Mouse (Mus musculus): ENCODE measurements at regions not wholly inside any gene's neighbourhood (a gene's known extent, or its start where the extent isn't known, plus 50 kb on each side); places are given as distances from the start of the nearest gene placed in this dataset.
A peak's percentile ranks its signal among the peaks of the same experiment; 100 is the strongest.

DNA sequence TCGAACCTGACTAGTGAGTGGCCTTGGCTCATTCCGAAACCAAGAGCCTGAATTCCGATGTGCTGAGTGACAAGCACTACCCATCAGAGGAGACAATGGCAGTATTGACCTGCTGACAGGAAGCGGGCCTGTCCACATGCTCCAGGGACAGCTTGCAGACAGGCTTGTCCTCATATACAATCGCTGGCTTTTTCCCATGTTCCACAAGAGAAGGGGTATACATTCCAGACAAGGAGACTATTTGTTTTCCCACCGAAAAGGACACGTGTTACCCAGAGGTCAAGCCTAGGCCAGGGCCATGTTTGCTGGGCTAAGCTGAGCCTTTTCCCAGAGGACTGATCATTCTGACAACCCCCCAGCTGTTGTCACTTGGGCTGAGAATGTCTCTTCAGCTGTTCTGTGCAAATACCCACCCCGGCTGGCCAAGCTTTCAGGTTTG is 77.5 kb upstream of the Spon1 start:
- WGBS, result 34% methylated on average over 8 of the region's 8 CpGs
- 0 out of 2 replicates have a peak, but pooled peaks have one; percentile 31 for ATAC-seq

DNA sequence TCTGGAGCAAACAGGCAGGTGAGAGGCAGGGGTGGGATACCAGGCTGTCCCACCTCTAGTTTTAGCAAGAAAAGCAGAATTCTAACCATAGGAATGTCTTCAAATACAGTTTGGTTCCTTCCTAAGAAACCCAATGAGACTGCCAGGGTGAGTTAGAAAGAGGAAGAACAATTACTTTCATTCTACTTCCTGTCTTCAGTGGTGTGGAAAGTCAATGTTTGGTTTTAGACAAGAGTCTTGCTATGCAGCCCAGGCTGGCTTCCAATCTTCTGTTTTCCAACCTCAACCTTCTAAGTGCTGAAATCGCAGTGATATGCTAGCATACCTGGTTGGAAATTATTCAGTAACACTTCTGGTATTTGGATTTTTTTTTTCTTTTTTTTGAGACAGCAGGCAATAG is 77.1 kb upstream of the Spon1 start:
- Histone ChIP-seq H3K27me3 (replicated peaks; ENCODE audit: control insufficient read depth, insufficient read depth, low read length) (no peaks in the 10 kb centered on the region), H3K27ac (ENCODE audit: low read depth, low read length) (no peak overlapping the region), H3K9me3 (ENCODE audit: control insufficient read depth) (no peaks in the 10 kb centered on the region), H3K36me3 (ENCODE audit: control insufficient read depth, insufficient read depth) (no peaks in the 10 kb centered on the region), H3K4me3 (ENCODE audit: low read depth, low read length) (no peak overlapping the region), H3K4me2 (replicated peaks; ENCODE audit: low read depth) (no peak overlapping the region), H3K4me1 (replicated peaks; ENCODE audit: control insufficient read depth, insufficient read depth, low read length) (no peaks in the 10 kb centered on the region), H3K9ac (ENCODE audit: low read depth, low read length) (no peak overlapping the region)
- ATAC-seq, result no peak
- TF ChIP-seq CTCF (IDR thresholded peaks at IDR 0.05; ENCODE audit: low read depth), result no peak
- 61% methylated on average over 1 of the region's 1 CpGs for WGBS

More for the DNA sequence above, 77.5 kb upstream of the Spon1 start:
- Histone ChIP-seq H3K4me3 (ENCODE audit: low read depth, low read length) (no peak overlapping the region), H3K27me3 (replicated peaks; ENCODE audit: control insufficient read depth, insufficient read depth, low read length) (no peaks in the 10 kb centered on the region), H3K36me3 (ENCODE audit: control insufficient read depth, insufficient read depth) (no peaks in the 10 kb centered on the region), H3K9ac (ENCODE audit: low read depth, low read length) (no peak overlapping the region), H3K27ac (ENCODE audit: low read depth, low read length) (no peak overlapping the region), H3K4me1 (replicated peaks; ENCODE audit: control insufficient read depth, insufficient read depth, low read length) (no peaks in the 10 kb centered on the region), H3K4me2 (replicated peaks; ENCODE audit: low read depth) (no peak overlapping the region), H3K9me3 (ENCODE audit: control insufficient read depth) (no peaks in the 10 kb centered on the region)
- TF ChIP-seq CTCF (IDR thresholded peaks at IDR 0.05; ENCODE audit: low read depth), result no peak

DNA sequence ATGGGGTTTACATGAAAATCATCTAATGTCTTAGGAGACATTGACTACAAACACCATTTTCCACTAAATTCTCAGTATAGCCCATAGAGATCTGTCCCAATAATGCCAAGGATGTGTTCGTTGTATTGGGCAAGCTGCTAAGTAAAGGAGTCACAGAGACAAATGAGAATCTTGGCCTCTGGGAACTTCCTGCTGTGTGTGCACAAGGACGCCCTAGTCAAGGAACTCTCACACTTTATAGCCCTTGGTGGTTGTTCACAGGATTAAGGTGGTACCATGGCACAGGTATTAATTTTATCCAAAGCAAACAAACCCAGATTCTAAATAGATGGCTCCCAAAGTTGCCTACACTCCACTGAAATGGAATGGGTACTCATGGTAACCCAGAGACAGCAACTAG is 76.7 kb upstream of the Spon1 start:
- Histone ChIP-seq H3K9me3 (ENCODE audit: control insufficient read depth) (no peaks in the 10 kb centered on the region), H3K9ac (ENCODE audit: low read depth, low read length) (no peak overlapping the region), H3K4me1 (replicated peaks; ENCODE audit: control insufficient read depth, insufficient read depth, low read length) (no peaks in the 10 kb centered on the region), H3K4me3 (ENCODE audit: low read depth, low read length) (no peak overlapping the region), H3K27ac (ENCODE audit: low read depth, low read length) (no peak overlapping the region), H3K36me3 (ENCODE audit: control insufficient read depth, insufficient read depth) (no peaks in the 10 kb centered on the region), H3K4me2 (replicated peaks; ENCODE audit: low read depth) (no peak overlapping the region), H3K27me3 (replicated peaks; ENCODE audit: control insufficient read depth, insufficient read depth, low read length) (no peaks in the 10 kb centered on the region)
- 49% methylated on average over 2 of the region's 2 CpGs for WGBS
- no peak for TF ChIP-seq CTCF (IDR thresholded peaks at IDR 0.05; ENCODE audit: low read depth)
- no peak for ATAC-seq

DNA sequence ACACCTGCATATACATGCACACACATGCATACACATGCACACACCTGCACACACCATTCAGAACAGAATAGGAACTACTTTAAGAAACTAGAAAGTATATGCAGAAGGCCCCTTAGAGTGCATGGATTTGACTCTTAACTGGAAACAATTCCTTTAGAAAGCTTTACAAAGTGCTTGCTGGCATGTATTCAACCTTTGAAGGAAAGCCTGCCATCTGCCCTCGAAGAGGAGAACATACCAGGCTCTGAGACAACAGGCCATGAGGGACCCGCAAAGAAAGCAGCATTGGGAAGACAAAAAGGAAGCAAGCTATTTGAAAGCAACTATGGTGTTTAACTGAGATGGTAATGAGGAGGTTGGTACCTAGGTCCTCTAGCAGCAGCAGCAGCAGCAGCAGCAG is 74.0 kb upstream of the Spon1 start:
- Histone ChIP-seq H3K27ac (ENCODE audit: low read depth, low read length) (no peak overlapping the region), H3K4me2 (replicated peaks; ENCODE audit: low read depth) (no peak overlapping the region), H3K4me3 (ENCODE audit: low read depth, low read length) (no peak overlapping the region), H3K27me3 (replicated peaks; ENCODE audit: control insufficient read depth, insufficient read depth, low read length) (no peaks in the 10 kb centered on the region), H3K9me3 (ENCODE audit: control insufficient read depth) (no peaks in the 10 kb centered on the region), H3K9ac (ENCODE audit: low read depth, low read length) (no peak overlapping the region), H3K4me1 (replicated peaks; ENCODE audit: control insufficient read depth, insufficient read depth, low read length) (no peaks in the 10 kb centered on the region), H3K36me3 (ENCODE audit: control insufficient read depth, insufficient read depth) (no peaks in the 10 kb centered on the region)
- 67% methylated on average over 2 of the region's 2 CpGs for WGBS
- no peak for ATAC-seq
- TF ChIP-seq CTCF (IDR thresholded peaks at IDR 0.05; ENCODE audit: low read depth), result no peak

DNA sequence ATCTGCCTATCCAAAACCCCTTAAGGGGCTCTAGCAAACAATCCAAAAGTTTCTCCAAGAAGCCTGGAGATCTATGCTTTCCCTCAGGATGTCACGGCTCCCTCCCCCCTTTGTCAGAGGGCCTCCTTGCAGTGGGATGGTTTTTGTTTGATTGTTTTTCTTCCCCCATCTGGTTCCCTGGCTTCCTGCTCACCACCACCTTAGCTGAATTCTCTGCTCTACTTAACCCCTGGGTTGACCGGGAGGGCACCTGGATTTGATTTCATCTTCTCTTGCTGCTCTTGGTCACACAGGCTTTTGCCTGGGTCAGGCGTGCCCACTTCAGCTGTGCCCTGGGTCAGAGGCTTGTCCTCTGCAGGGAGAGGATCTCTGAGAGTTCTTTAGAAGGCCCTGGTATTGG is 72.3 kb upstream of the Spon1 start:
- Histone ChIP-seq H3K27me3 (replicated peaks; ENCODE audit: control insufficient read depth, insufficient read depth, low read length) (no peaks in the 10 kb centered on the region), H3K4me1 (replicated peaks; ENCODE audit: control insufficient read depth, insufficient read depth, low read length) (no peaks in the 10 kb centered on the region), H3K9ac (ENCODE audit: low read depth, low read length) (no peak overlapping the region), H3K9me3 (ENCODE audit: control insufficient read depth) (no peaks in the 10 kb centered on the region), H3K4me2 (replicated peaks; ENCODE audit: low read depth) (no peak overlapping the region), H3K36me3 (ENCODE audit: control insufficient read depth, insufficient read depth) (no peaks in the 10 kb centered on the region), H3K27ac (ENCODE audit: low read depth, low read length) (no peak overlapping the region), H3K4me3 (ENCODE audit: low read depth, low read length) (no peak overlapping the region)
- ATAC-seq, result no peak
- WGBS, result 46% methylated on average over 3 of the region's 3 CpGs
- TF ChIP-seq CTCF (IDR thresholded peaks at IDR 0.05; ENCODE audit: low read depth), result no peak

DNA sequence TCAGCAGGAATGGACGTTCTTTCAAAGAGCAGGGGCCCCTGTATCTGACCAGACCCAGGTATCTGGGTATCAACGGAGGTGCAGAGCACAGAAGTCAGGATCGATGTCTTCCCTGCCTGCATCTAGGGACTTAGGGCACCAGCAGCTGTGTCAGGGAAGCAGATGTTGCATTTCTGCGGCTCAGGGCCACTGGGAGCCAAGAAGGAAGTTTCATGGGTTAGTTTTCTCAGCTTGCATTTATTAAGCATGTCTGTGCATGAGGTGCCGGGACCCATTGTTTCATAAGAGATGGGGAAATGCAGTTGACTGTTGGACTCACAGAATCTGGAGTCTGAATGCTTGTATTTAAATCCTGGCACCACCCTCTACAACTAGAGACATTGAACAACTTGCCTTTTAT is 71.3 kb upstream of the Spon1 start:
- no peaks in the 10 kb centered on the region for H3K4me1 ChIP-seq (replicated peaks; ENCODE audit: control insufficient read depth, insufficient read depth, low read length)
- H3K9ac ChIP-seq (ENCODE audit: low read depth, low read length), result no peak overlapping the region
- no peaks in the 10 kb centered on the region for H3K27me3 ChIP-seq (replicated peaks; ENCODE audit: control insufficient read depth, insufficient read depth, low read length)
- no peak overlapping the region for H3K27ac ChIP-seq (ENCODE audit: low read depth, low read length)
- WGBS, result 57% methylated on average over 5 of the region's 5 CpGs
- TF ChIP-seq CTCF (IDR thresholded peaks at IDR 0.05; ENCODE audit: low read depth), result no peak
- ATAC-seq, result no peak
- H3K4me3 ChIP-seq (ENCODE audit: low read depth, low read length), result no peak overlapping the region
- H3K36me3 ChIP-seq (ENCODE audit: control insufficient read depth, insufficient read depth), result no peaks in the 10 kb centered on the region
- H3K9me3 ChIP-seq (ENCODE audit: control insufficient read depth), result no peaks in the 10 kb centered on the region
- no peak overlapping the region for H3K4me2 ChIP-seq (replicated peaks; ENCODE audit: low read depth)

DNA sequence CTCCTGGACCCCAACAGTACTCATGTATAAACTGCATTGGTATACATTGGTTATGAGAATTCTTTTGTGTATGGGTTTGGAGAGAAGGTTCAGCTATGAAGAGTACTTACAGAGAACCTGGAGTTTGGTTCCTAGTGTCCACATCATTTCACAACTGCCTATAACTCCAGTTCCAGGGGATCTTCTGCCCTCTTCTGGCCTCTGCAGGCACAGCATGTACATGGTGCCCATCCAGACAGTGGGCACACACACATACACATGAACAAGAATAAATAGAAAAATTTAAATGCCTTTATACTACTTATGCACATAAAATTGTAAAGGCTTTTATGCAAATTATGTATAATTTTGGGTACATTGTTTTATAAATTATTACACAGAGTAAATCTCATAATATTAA is 59.9 kb upstream of the Spon1 start:
- ATAC-seq, result no peak
- Histone ChIP-seq H3K27ac (ENCODE audit: low read depth, low read length) (no peak overlapping the region), H3K4me3 (ENCODE audit: low read depth, low read length) (no peak overlapping the region), H3K4me2 (replicated peaks; ENCODE audit: low read depth) (no peak overlapping the region), H3K4me1 (replicated peaks; ENCODE audit: control insufficient read depth, insufficient read depth, low read length) (no peaks in the 10 kb centered on the region), H3K36me3 (ENCODE audit: control insufficient read depth, insufficient read depth) (no peaks in the 10 kb centered on the region), H3K27me3 (replicated peaks; ENCODE audit: control insufficient read depth, insufficient read depth, low read length) (no peaks in the 10 kb centered on the region), H3K9me3 (ENCODE audit: control insufficient read depth) (no peaks in the 10 kb centered on the region), H3K9ac (ENCODE audit: low read depth, low read length) (no peak overlapping the region)
- TF ChIP-seq CTCF (IDR thresholded peaks at IDR 0.05; ENCODE audit: low read depth), result peak; percentile 37; the same call in 1 of the 2 replicates

Data from intestine, postnatal 0 days (tissue).